Mouse (Mus musculus): ENCODE measurements around the gene Snph.

DNA sequence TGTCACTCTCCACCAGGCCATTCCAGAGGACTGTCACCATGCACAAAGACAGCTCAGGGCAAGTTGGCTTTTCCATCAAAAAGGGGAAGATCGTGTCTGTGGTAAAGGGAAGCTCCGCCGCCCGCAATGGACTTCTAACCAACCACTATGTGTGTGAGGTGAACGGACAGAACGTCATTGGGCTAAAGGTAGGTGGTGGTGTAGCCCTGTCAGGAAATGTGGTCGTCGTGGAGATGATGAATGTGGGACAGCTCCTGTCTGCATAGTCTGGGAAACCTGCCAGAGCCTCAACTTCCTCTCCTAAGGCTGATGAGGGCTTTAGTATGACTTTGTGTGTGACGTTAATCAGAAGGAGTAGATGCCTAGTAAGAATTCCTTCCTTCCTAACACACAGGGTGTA lies 45.1 kb downstream of the Snph start:
- TF ChIP-seq CTCF (IDR thresholded peaks at IDR 0.05; ENCODE audit: low read depth, low read length): no peak
- no peak for TF ChIP-seq GATA2 (IDR thresholded peaks at IDR 0.05; ENCODE audit: borderline replicate concordance, low read depth, low read length)
- no peak for TF ChIP-seq TAL1 (conservative IDR thresholded peaks at IDR 0.05; ENCODE audit: low read depth, low read length)

Measured in G1E (cell line).